Mouse (Mus musculus): Measurements from ENCODE around the gene Asb16. TPM values are rescaled to one million over a fixed set of nuclear protein-coding genes. Genes with fewer than 3 reads are reported as not detected.
A peak's percentile ranks its signal among the peaks of the same experiment; 100 is the strongest.

Asb16 gene
- polyA plus RNA-seq (2021; fragmentation: Nextera tagmentation): 0.85 and 1.0 TPM in 2 replicates
- long read RNA-seq, experiment 1, partial matches to known transcripts: 0 of 1 reads
- long read RNA-seq, experiment 1, other reads (novel, unspliced or antisense): 1 of 1 reads
- long read RNA-seq, experiment 2, partial matches to known transcripts: 1 of 1 reads
- long read RNA-seq, experiment 2, other reads (novel, unspliced or antisense): 0 of 1 reads

GRCm38 (mm10) chr11:102268520-102269244, at the start of gene Asb16:
Gene Asb16 (plus strand): TSS chr11:102268743.

GRCm38 (mm10) chr11:102230006-102230741, 38.4 kb upstream of the Asb16 start, which contains the start of gene Hdac5:
Gene Hdac5 (minus strand): TSS chr11:102230166.

DNA sequence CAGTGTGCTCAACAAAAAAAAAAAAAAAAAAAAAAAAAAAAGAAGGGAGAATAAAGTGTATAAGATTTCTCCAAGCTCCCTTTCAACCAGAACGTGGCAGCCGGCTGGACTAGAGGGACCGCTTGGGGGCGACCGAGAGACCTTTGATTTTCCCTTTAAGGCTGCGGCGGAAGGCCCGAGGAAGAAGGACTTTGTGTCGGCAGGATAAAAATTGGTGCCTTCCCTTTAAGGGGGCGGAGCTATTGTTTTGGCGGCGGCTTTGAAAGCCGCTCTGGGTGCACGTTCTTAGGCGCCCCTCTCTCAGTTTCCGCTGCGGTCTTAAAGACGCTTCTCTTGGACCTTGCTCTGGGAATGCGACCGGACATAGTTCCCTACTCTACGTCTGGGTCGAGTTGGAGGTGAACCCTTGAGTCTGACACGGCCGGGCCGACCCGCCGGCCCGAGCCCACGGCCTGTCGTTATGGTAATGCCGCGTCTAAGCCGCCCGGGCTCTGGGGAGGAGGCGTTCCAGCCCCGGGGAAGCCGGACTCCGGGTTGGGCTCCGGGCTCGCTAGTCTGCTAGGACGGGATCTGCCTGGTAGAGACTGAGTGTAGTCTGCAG, 19.8 kb upstream of the Asb16 start, which contains the start of gene BC030867:
Gene BC030867 (plus strand): TSS at position 253 of the 601 bp plus-strand sequence.

GRCm38 (mm10) chr11:102284501-102285094, 16.1 kb downstream of the Asb16 start, which contains the start of gene Tmub2:
Gene Tmub2 (plus strand): TSS chr11:102284931.

DNA sequence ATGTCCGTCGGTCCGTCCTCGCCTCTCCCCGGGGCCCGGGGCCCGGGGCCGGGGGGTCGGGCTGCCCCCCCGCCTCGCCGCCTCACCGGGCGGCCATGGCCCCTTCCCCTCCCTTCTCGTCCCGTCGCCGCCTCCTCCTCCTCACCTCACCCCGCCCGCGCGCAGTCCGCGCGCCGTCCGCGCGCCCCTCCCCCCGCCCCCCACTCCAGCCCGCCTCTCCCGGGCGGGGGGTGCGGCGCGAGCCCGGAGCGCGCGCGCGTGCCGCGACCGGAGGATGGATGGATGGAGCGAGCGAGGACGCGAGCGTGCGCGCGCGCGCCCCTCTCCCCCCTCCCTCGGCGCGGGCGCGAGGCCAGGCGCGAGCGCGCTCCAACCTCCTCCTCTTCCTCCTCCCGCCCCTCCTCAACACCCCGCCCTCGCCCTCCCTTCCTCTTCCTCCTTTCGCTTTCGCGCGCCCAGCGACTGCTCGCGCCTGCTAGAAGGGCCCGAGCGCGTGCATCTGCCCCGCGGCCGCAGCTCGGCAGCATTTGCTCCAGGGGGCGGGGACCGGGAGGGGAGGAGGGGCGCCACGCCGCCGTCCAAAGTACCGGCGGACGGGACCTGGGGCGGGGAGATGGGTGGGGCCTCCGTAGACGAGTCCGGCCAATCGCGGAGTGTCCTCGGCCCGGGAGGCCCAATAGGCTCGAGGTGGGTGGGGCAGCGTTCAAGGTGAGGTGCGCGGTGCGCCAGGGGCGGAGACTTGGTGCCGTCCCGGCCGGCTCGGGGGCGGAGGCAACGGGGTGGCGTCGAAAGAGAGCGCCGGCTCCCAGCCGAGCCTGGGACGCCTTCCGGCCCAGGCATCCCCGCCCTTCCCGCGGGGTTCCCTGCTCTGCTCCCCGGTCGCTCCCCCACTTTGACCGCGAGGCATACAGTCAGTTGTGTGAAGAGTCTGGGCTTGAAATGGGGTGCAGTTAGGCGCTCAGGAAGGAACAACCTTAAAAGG, 28.2 kb downstream of the Asb16 start, which contains the start of gene Atxn7l3:
Gene Atxn7l3 (minus strand): TSS at position 141 of the 982 bp plus-strand sequence.

DNA sequence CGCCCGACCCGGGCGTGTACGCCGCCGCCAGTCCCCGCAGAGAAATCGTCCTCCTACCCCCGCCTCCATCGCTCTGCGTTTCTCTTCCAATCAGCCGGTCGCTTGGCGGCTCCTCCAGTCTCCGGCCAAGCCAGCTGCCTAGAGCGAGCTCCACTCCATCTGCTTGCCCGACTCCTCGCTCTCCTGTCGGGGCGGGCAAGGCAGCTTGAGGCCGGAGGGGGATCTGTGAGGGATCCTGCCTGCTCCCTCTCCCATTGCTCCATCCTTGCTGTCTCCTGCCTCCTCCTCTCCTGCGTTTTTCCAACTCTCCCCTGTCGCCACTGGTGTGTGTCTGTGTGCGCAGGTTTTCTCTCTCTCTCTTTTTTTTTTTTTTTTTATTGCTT, 50.9 kb downstream of the Asb16 start, which contains the start of gene Ubtf:
Gene Ubtf (minus strand): TSS at position 333 of the 383 bp plus-strand sequence.

Small RNA genes lying within 50 kb of the gene (microRNA-seq; reads per million reads assigned to microRNA genes)
- gene Mir8101: 2.1 reads per million, percentile 3 among the genes with 10 or more reads in this experiment

Other genes with a start within 250 kb of the Asb16 start
- gene Mpp3, start 240.3 kb upstream of the Asb16 start, polyA plus RNA-seq (2021; fragmentation: Nextera tagmentation): 27.7 and 28.5 TPM in 2 replicates
- 0.13 and 0.15 TPM in 2 replicates for gene Cd300lg, start 227.2 kb upstream of the Asb16 start, polyA plus RNA-seq (2021; fragmentation: Nextera tagmentation)
- 29.7 and 35.5 TPM in 2 replicates for gene Mpp2, start 180.2 kb upstream of the Asb16 start, polyA plus RNA-seq (2021; fragmentation: Nextera tagmentation)
- gene Ppy, start 167.4 kb upstream of the Asb16 start, polyA plus RNA-seq (2021; fragmentation: Nextera tagmentation): not detected in 2 replicates
- not detected in 2 replicates for gene Pyy, start 160.9 kb upstream of the Asb16 start, polyA plus RNA-seq (2021; fragmentation: Nextera tagmentation)
- gene Nags, start 123.2 kb upstream of the Asb16 start, polyA plus RNA-seq (2021; fragmentation: Nextera tagmentation): not detected in 2 replicates
- gene Tmem101, start 112.3 kb upstream of the Asb16 start, polyA plus RNA-seq (2021; fragmentation: Nextera tagmentation): 47.2 and 48.5 TPM in 2 replicates
- 107 and 134 TPM in 2 replicates for gene Lsm12, start 83.4 kb upstream of the Asb16 start, polyA plus RNA-seq (2021; fragmentation: Nextera tagmentation)
- gene G6pc3, start 79.1 kb upstream of the Asb16 start, polyA plus RNA-seq (2021; fragmentation: Nextera tagmentation): 29.6 and 35.3 TPM in 2 replicates
- gene Hdac5, start 38.6 kb upstream of the Asb16 start, polyA plus RNA-seq (2021; fragmentation: Nextera tagmentation): 47.2 and 53.7 TPM in 2 replicates
- 0.78 and 0.94 TPM in 2 replicates for gene BC030867, start 19.9 kb upstream of the Asb16 start, polyA plus RNA-seq (2021; fragmentation: Nextera tagmentation)
- gene Tmub2, start 16.2 kb downstream of the Asb16 start, polyA plus RNA-seq (2021; fragmentation: Nextera tagmentation): 78.0 and 93.2 TPM in 2 replicates
- gene Atxn7l3, start 27.9 kb downstream of the Asb16 start, polyA plus RNA-seq (2021; fragmentation: Nextera tagmentation): 7.8 and 8.8 TPM in 2 replicates
- gene Ubtf, start 51.0 kb downstream of the Asb16 start, polyA plus RNA-seq (2021; fragmentation: Nextera tagmentation): 40.1 and 42.9 TPM in 2 replicates
- gene Slc4a1, start 97.5 kb downstream of the Asb16 start, polyA plus RNA-seq (2021; fragmentation: Nextera tagmentation): not detected in 2 replicates
- 43.5 and 51.4 TPM in 2 replicates for gene Rundc3a, start 124.7 kb downstream of the Asb16 start, polyA plus RNA-seq (2021; fragmentation: Nextera tagmentation)
- gene Slc25a39, start 139.2 kb downstream of the Asb16 start, polyA plus RNA-seq (2021; fragmentation: Nextera tagmentation): 150 and 172 TPM in 2 replicates
- 48.7 and 49.4 TPM in 2 replicates for gene Grn, start 161.6 kb downstream of the Asb16 start, polyA plus RNA-seq (2021; fragmentation: Nextera tagmentation)
- 1.1 and 2.2 TPM in 2 replicates for gene Fam171a2, start 178.9 kb downstream of the Asb16 start, polyA plus RNA-seq (2021; fragmentation: Nextera tagmentation)
- gene Itga2b, start 201.4 kb downstream of the Asb16 start, polyA plus RNA-seq (2021; fragmentation: Nextera tagmentation): 3.1 and 3.8 TPM in 2 replicates

Data from layer of hippocampus, adult 6 months (tissue).